Mouse (Mus musculus) naive thymus-derived CD4-positive, alpha-beta T cell, adult 2 months (primary cell): ENCODE measurements at regions not wholly inside any gene's neighbourhood (a gene's known extent, or its start where the extent isn't known, plus 50 kb on each side); places are given as distances from the start of the nearest gene placed in this dataset.
"Not testable (repeated sequence)": the region's sequence is repeated elsewhere in the genome, so short reads cannot be mapped to it uniquely, and the experiment has no call there.

Experiments used
- DNase-seq: peaks from one replicate; pipeline ENCODE4 v3.0.0-alpha.2; 2011; ENCODE audit warnings: low read depth

- no peak for DNase-seq
These were observed 350.9 kb downstream of the Plekhb2 start for GRCm38 (mm10) chr1:35200656-35201055.

GRCm38 (mm10) chr1:35201083-35201879 is 351.5 kb downstream of the Plekhb2 start:
- DNase-seq: no peak

- no peak for DNase-seq
These were observed 352.1 kb downstream of the Plekhb2 start for GRCm38 (mm10) chr1:35201880-35202220.

GRCm38 (mm10) chr1:35202551-35202950 is 352.8 kb downstream of the Plekhb2 start:
- no peak for DNase-seq

DNA sequence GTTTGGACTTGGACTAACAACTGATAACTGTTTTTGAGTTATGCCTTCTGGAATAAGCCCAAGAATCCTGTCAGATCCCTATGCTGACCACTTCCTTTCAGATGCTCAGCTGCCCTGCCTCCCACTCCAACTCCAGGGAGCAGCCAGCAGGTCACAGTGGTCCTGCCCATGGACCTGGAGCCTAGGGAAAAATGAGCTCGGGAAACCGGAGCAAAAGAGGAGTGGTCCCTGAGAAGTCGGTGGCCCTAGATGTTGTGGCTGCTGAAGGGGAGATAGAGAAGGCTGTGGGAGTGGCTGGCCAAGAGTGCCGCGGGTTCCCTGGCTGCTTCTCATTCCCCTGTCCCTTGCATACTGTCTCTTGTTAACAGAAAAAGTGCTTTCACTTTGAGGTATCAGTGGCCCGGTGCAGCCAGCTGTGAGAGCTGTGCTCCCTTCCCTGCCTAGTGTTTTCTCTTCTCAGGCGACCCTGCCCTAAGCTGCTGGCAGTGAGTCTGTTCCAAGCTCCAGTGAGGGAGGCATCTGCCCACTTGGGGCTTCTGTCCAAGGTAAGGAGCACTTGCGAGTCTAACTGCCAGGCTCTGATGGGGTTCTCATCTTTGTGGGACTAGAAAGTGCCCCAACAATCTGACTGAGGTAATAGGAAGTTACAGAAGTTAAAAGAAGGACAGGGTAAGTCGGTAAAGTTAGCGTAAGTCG is 357.2 kb downstream of the Plekhb2 start:
- DNase-seq: no peak

DNA sequence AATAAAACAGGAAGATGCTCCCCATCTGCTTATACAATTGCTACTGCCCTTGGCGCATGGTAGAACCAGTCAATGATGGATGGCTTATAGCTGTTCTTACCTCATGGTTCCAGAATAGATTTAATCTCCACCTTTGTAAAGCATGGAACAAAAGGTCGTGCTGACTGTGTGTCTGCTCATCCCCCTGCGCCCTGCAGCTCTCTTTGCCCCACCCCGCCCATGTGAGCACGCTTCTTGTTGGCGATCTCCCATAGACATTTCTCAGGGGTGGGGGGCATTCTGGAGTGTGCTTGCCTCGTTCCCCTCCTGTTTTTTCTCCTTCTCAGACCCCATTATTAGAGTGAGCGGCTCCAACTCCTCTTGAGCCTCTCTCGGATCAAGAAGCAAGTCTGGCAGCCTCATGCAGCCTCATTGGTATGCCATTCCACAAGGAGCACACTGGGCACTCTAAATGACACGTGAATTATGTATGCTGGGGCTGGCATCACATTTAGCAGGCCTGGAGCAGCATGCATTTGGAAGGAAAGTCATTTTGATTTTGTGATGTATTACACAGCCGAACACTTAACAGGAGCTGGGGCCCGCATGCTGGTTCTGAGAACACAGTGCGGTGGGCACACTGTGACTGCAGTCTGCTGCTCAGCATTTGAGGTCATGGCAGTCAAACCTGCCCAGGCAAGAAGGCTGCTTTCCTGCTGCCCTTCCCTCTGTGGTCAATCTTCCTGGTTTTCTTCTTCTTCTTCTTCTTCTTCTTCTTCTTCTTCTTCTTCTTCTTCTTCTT is 362.5 kb downstream of the Plekhb2 start:
- no peak for DNase-seq

DNA sequence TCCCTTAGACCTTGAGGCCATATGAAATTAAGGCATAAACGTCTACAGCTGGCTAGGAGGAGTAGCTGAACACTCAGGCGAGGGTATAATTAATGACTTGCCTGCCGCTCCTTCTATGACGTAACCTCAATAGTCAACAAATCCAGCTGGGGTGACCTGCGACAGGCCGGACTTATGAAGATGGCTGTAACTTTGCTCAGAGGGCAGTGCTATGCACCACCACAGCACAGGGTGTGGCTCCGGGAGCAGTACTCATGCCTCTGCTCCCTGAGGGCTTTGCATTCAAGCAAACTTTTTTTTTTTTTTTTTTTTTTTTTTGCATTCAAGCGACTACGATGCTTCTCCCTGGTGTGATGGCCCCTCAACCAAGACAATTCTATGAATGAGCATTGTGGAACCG is 364.1 kb downstream of the Plekhb2 start:
- DNase-seq: no peak

- DNase-seq: no peak
These were observed 366.6 kb downstream of the Plekhb2 start for GRCm38 (mm10) chr1:35216411-35216810.

- DNase-seq: not testable (repeated sequence)
These were observed 370.4 kb downstream of the Plekhb2 start for GRCm38 (mm10) chr1:35220215-35220614.

- DNase-seq: no peak
These were observed 371.0 kb downstream of the Plekhb2 start for GRCm38 (mm10) chr1:35220751-35221150.

- DNase-seq: no peak
These were observed 382.8 kb downstream of the Plekhb2 start for GRCm38 (mm10) chr1:35232592-35232991.

DNA sequence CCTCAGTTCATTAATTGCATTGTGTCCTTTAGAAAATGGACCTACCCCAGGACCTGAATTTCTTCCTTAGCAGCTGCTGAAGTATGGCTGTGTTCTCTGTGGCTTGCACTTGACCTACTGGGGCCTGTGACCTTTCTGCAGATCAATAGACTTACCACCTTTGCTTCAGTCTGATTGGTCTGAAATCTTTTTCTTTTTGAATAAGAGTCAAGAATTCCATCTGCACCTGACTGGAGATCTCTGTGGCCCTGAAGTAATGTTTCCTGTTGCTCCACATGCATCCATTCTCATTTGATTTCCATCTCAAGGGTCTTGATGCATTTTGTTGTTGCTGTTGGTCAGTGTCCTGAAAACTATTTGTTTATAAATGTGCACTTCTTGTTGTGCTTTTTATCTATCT is 388.4 kb downstream of the Plekhb2 start:
- no peak for DNase-seq

DNA sequence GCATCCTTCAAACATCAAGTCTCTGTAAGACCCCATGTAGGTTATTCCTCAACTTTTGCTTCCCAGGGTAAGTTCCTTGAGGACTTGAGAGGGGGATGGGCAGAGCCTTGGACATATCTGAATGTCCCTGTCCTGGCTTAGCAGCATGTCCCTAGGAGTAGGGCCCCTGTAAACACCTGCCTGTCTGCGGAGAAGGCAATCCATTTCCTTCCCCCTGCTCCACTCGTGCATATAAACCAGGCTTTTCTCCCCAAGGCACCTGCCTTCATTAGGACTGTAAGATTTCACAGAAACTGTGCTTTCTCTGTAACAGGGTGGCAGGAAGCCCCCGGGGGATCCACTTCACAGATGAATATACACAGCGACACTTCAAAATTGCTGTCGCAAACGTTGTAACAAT is 393.1 kb downstream of the Plekhb2 start:
- DNase-seq: no peak

DNA sequence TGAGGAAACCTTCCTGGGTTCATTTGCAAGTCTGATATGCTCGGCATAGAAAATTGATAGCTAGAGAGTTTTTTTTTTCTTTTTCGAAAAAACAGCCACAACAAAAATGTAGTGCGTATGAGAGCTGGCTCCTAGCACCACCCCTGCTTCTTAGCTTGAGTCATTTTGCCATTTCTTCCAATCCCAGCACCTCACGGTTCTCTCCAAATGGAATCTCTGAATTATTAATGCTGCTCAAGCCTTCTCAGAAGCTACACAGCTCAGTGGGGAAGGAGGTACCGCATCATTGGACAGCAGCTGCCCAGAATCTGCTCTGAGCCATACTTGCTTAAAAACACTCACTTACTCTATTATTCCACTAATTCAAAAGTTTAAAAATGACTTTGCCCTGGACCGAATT is 393.6 kb downstream of the Plekhb2 start:
- DNase-seq: no peak

GRCm38 (mm10) chr1:35265125-35265524 is 415.3 kb downstream of the Plekhb2 start:
- DNase-seq: no peak

GRCm38 (mm10) chr1:35266626-35267025 is 416.9 kb downstream of the Plekhb2 start:
- DNase-seq: no peak

- no peak for DNase-seq
These were observed 418.1 kb downstream of the Plekhb2 start for GRCm38 (mm10) chr1:35267883-35268282.

DNA sequence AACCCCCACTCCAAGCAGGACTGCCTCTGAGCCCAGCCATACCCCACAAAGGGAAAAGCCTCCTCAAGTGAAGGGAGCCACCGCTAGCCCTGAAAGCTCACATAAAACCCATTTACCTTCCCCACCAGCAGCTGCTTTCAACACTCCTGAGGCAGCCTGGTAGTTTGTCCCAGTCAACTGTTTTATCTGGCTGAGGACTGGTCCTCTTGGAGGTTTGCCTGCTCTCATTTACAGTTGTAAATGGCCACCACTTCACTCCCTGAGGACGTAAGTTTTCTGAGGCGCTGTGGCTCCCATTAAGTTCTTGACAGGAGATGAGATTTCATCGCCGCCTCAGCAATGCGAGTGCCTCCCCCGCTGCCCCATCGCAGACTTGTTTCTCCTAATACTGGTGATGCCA is 425.2 kb downstream of the Plekhb2 start:
- no peak for DNase-seq
